Mouse (Mus musculus) MEL (cell line): ENCODE data around the gene Tnfsf14. TPM values are rescaled to one million over a fixed set of nuclear protein-coding genes. Genes with fewer than 3 reads are reported as not detected.

ENCODE experiments used
- DNase-seq: peaks from one replicate; pipeline ENCODE4 v3.0.0; 2011; ENCODE audit warnings: low read depth, low spot score
- H3K27ac ChIP-seq: 2 replicates; pipeline ENCODE4 v1.5.1; 2012; ENCODE audit warnings: low read depth, mild to moderate bottlenecking, control low read depth, low read length, moderate library complexity; ENCODE audit not compliant: control insufficient read depth
- H3K27me3 ChIP-seq, 2 experiments: fragments of 150-350 bp in 1 of 2; sonication (generic) in 1 of 2; 2 replicates each; pipeline ENCODE4 v1.6.1; 2012; ENCODE audit warnings: low read length in 2 of 2, mild to moderate bottlenecking in 2 of 2, improper control_type of control experiment in 1 of 2, moderate library complexity in 1 of 2; ENCODE audit not compliant: insufficient read depth in 2 of 2, control insufficient read depth in 1 of 2
- H3K36me3 ChIP-seq, 2 experiments: 2 replicates each; pipeline ENCODE4 v1.6.1; 2012 to 2014; ENCODE audit warnings: low read length in 2 of 2, improper control_type of control experiment in 1 of 2, inconsistent platforms in 1 of 2, mild to moderate bottlenecking in 1 of 2; ENCODE audit not compliant: insufficient read depth in 2 of 2, control insufficient read depth in 1 of 2
- H3K4me1 ChIP-seq, 2 experiments: fragments of 150-350 bp in 1 of 2; sonication (generic) in 1 of 2; 2 replicates each; pipeline ENCODE4 v1.6.1; 2012; ENCODE audit warnings: low read length in 2 of 2, improper control_type of control experiment in 1 of 2, mild to moderate bottlenecking in 1 of 2; ENCODE audit not compliant: insufficient read depth in 2 of 2, control insufficient read depth in 1 of 2
- H3K4me3 ChIP-seq, 2 experiments: fragments of 150-350 bp in 1 of 2; sonication (generic) in 1 of 2; 2 replicates each; pipeline ENCODE4 v1.5.1; 2012; ENCODE audit warnings: low read depth in 2 of 2, low read length in 2 of 2, mild to moderate bottlenecking in 2 of 2, moderate library complexity in 2 of 2, control low read depth in 1 of 2, improper control_type of control experiment in 1 of 2; ENCODE audit not compliant: control insufficient read depth in 1 of 2, insufficient read depth in 1 of 2
- H3K79me2 ChIP-seq: 2 replicates; pipeline ENCODE4 v1.6.1; 2012; ENCODE audit warnings: mild to moderate bottlenecking, low read length, moderate library complexity; ENCODE audit not compliant: control insufficient read depth, poor library complexity, insufficient read depth
- H3K9ac ChIP-seq: 2 replicates; pipeline ENCODE4 v1.6.1; 2012; ENCODE audit warnings: low read depth, mild to moderate bottlenecking, control low read depth, low read length, moderate library complexity; ENCODE audit not compliant: control insufficient read depth, poor library complexity, severe bottlenecking
- H3K9me3 ChIP-seq: fragments of 150-350 bp; sonication (generic); replicated peaks from 2 replicates; pipeline ENCODE4 v1.6.1; 2012; ENCODE audit warnings: mild to moderate bottlenecking, low read length, improper control_type of control experiment, moderate library complexity; ENCODE audit not compliant: insufficient read depth
- BHLHE40 ChIP-seq: IDR thresholded peaks from 2 replicates; pipeline ENCODE4 v1.6.1; 2012; ENCODE audit warnings: low read depth, mild to moderate bottlenecking, inconsistent platforms, low read length, improper control_type of control experiment, borderline replicate concordance
- CHD1 ChIP-seq: IDR thresholded peaks from 2 replicates; pipeline ENCODE4 v1.6.1; 2012; ENCODE audit warnings: low read depth, mild to moderate bottlenecking, inconsistent platforms, low read length, improper control_type of control experiment
- CHD2 ChIP-seq: IDR thresholded peaks from 2 replicates; pipeline ENCODE4 v1.6.1; 2011; ENCODE audit warnings: low read length, improper control_type of control experiment
- CTCF ChIP-seq, 3 experiments: IDR thresholded peaks in 2 of 3; conservative IDR thresholded peaks in 1 of 3; 2 replicates each; pipeline ENCODE4 v1.5.1; 2011 to 2012; ENCODE audit warnings: low read length in 3 of 3, low read depth in 2 of 3, mild to moderate bottlenecking in 2 of 3, improper control_type of control experiment in 1 of 3, inconsistent platforms in 1 of 3, mixed read lengths in 1 of 3, moderate library complexity in 1 of 3; ENCODE audit not compliant: control insufficient read depth in 1 of 3, insufficient read depth in 1 of 3, poor library complexity in 1 of 3, severe bottlenecking in 1 of 3
- E2F4 ChIP-seq: IDR thresholded peaks from 2 replicates; pipeline ENCODE4 v1.6.1; 2011; ENCODE audit warnings: low read depth, low read length, improper control_type of control experiment, borderline replicate concordance
- ELF1 ChIP-seq: IDR thresholded peaks from 2 replicates; pipeline ENCODE4 v1.6.1; 2014; ENCODE audit warnings: low read depth, mild to moderate bottlenecking, inconsistent platforms, low read length, improper control_type of control experiment, moderate library complexity
- EP300 ChIP-seq, 2 experiments: IDR thresholded peaks; 2 replicates each; pipeline ENCODE4 v1.6.1; 2011; ENCODE audit warnings: improper control_type of control experiment in 2 of 2, low read length in 2 of 2, low read depth in 1 of 2, mild to moderate bottlenecking in 1 of 2
- ETS1 ChIP-seq: IDR thresholded peaks from 2 replicates; pipeline ENCODE4 v1.6.1; 2012; ENCODE audit warnings: low read depth, mild to moderate bottlenecking, inconsistent platforms, low read length, improper control_type of control experiment, moderate library complexity
- GABPA ChIP-seq: IDR thresholded peaks from 2 replicates; pipeline ENCODE4 v1.6.1; 2012; ENCODE audit warnings: low read depth, mild to moderate bottlenecking, inconsistent platforms, low read length, improper control_type of control experiment, moderate library complexity
- GATA1 ChIP-seq: IDR thresholded peaks from 2 replicates; pipeline ENCODE4 v1.6.1; 2011; ENCODE audit warnings: low read depth, low read length, improper control_type of control experiment
- JUND ChIP-seq: IDR thresholded peaks from 2 replicates; pipeline ENCODE4 v1.6.1; 2011; ENCODE audit warnings: low read depth, mild to moderate bottlenecking, improper control_type of control experiment, low read length
- KAT2A ChIP-seq: conservative IDR thresholded peaks from 2 replicates; pipeline ENCODE4 v1.6.1; 2012; ENCODE audit warnings: low read depth, low read length, improper control_type of control experiment, inconsistent platforms
- MAFK ChIP-seq: IDR thresholded peaks from 2 replicates; pipeline ENCODE4 v1.6.1; 2011; ENCODE audit warnings: low read depth, mild to moderate bottlenecking, low read length, improper control_type of control experiment, borderline replicate concordance
- MAX ChIP-seq: IDR thresholded peaks from 2 replicates; pipeline ENCODE4 v1.6.1; 2011; ENCODE audit warnings: low read length, improper control_type of control experiment
- MEF2A ChIP-seq: IDR thresholded peaks from 2 replicates; pipeline ENCODE4 v1.6.1; 2014; ENCODE audit warnings: low read depth, mild to moderate bottlenecking, inconsistent platforms, low read length, improper control_type of control experiment; ENCODE audit not compliant: poor library complexity, insufficient replicate concordance, severe bottlenecking; ENCODE audit errors: extremely low read depth
- MXI1 ChIP-seq: IDR thresholded peaks from 2 replicates; pipeline ENCODE4 v1.6.1; 2011; ENCODE audit warnings: mild to moderate bottlenecking, low read depth, low read length, improper control_type of control experiment
- MYB ChIP-seq: IDR thresholded peaks from 2 replicates; pipeline ENCODE4 v1.6.1; 2011; ENCODE audit warnings: mild to moderate bottlenecking, low read depth, low read length, improper control_type of control experiment
- MYC ChIP-seq: IDR thresholded peaks from 2 replicates; pipeline ENCODE4 v1.6.1; 2011; ENCODE audit warnings: low read depth, mild to moderate bottlenecking, low read length, improper control_type of control experiment, moderate library complexity
- NELFE ChIP-seq: IDR thresholded peaks from 2 replicates; pipeline ENCODE4 v1.6.1; 2011; ENCODE audit warnings: low read depth, low read length, improper control_type of control experiment
- NRF1 ChIP-seq: IDR thresholded peaks from 2 replicates; pipeline ENCODE4 v1.6.1; 2014; ENCODE audit warnings: low read depth, mild to moderate bottlenecking, inconsistent platforms, low read length, improper control_type of control experiment, moderate library complexity; ENCODE audit not compliant: poor library complexity, insufficient read depth, severe bottlenecking
- POLR2A ChIP-seq, 2 experiments: IDR thresholded peaks; 2 replicates each; pipeline ENCODE4 v1.6.1; 2011 to 2012; ENCODE audit warnings: low read length in 2 of 2, mild to moderate bottlenecking in 2 of 2, control low read depth in 1 of 2, improper control_type of control experiment in 1 of 2, low read depth in 1 of 2, moderate library complexity in 1 of 2; ENCODE audit not compliant: control insufficient read depth in 1 of 2, insufficient read depth in 1 of 2, poor library complexity in 1 of 2
- POLR2AphosphoS5 ChIP-seq: IDR thresholded peaks from 2 replicates; pipeline ENCODE4 v1.6.1; 2012; ENCODE audit warnings: low read depth, borderline replicate concordance, mild to moderate bottlenecking, inconsistent platforms, low read length, moderate library complexity, mixed read lengths
- RCOR1 ChIP-seq: IDR thresholded peaks from 2 replicates; pipeline ENCODE4 v1.6.1; 2012; ENCODE audit warnings: low read depth, mild to moderate bottlenecking, inconsistent platforms, low read length, improper control_type of control experiment
- SIN3A ChIP-seq: IDR thresholded peaks from 2 replicates; pipeline ENCODE4 v1.6.1; 2012; ENCODE audit warnings: low read length, improper control_type of control experiment, inconsistent platforms
- SMC3 ChIP-seq: IDR thresholded peaks from 2 replicates; pipeline ENCODE4 v1.6.1; 2011; ENCODE audit warnings: low read depth, low read length, improper control_type of control experiment
- TAL1 ChIP-seq: IDR thresholded peaks from 2 replicates; pipeline ENCODE4 v1.6.1; 2012; ENCODE audit warnings: mild to moderate bottlenecking, inconsistent platforms, low read length, moderate library complexity, mixed read lengths
- TBP ChIP-seq: IDR thresholded peaks from 2 replicates; pipeline ENCODE4 v1.8.0; 2011; ENCODE audit warnings: low read depth, low read length, improper control_type of control experiment
- TCF12 ChIP-seq: IDR thresholded peaks from 2 replicates; pipeline ENCODE4 v1.6.1; 2014; ENCODE audit warnings: low read depth, mild to moderate bottlenecking, inconsistent platforms, low read length, improper control_type of control experiment, moderate library complexity
- UBTF ChIP-seq: IDR thresholded peaks from 2 replicates; pipeline ENCODE4 v1.6.1; 2012; ENCODE audit warnings: low read depth, mild to moderate bottlenecking, inconsistent platforms, low read length, improper control_type of control experiment, moderate library complexity, borderline replicate concordance; ENCODE audit not compliant: insufficient read depth
- USF1 ChIP-seq: IDR thresholded peaks from 2 replicates; pipeline ENCODE4 v1.6.1; 2014; ENCODE audit warnings: low read depth, mild to moderate bottlenecking, inconsistent platforms, low read length, improper control_type of control experiment, moderate library complexity
- USF2 ChIP-seq, 2 experiments: IDR thresholded peaks; 2 replicates each; pipeline ENCODE4 v1.6.1; 2011 to 2012; ENCODE audit warnings: improper control_type of control experiment in 2 of 2, low read length in 2 of 2, borderline replicate concordance in 1 of 2, inconsistent platforms in 1 of 2, low read depth in 1 of 2, mild to moderate bottlenecking in 1 of 2; ENCODE audit not compliant: insufficient read depth in 1 of 2
- ZC3H11A ChIP-seq: IDR thresholded peaks from 2 replicates; pipeline ENCODE4 v1.6.1; 2012; ENCODE audit warnings: low read depth, mild to moderate bottlenecking, inconsistent platforms, low read length, improper control_type of control experiment
- ZKSCAN1 ChIP-seq: IDR thresholded peaks from 2 replicates; pipeline ENCODE4 v1.6.1; 2012; ENCODE audit warnings: low read depth, mild to moderate bottlenecking, inconsistent platforms, low read length, improper control_type of control experiment, moderate library complexity
- ZNF384 ChIP-seq: IDR thresholded peaks from 2 replicates; pipeline ENCODE4 v1.6.1; 2012; ENCODE audit warnings: low read depth, mild to moderate bottlenecking, inconsistent platforms, low read length, improper control_type of control experiment
- polyA plus RNA-seq, 2 experiments: library from polyadenylated mRNA; stranded (reverse) in 1 of 2; unstranded in 1 of 2; fragments of >175 nt in 1 of 2; fragments of >200 nt in 1 of 2; gene quantifications; 2 replicates each; pipeline versions ENCODE4 v1.2.1 to v1.2.4; 2012; ENCODE audit warnings: low replicate concordance in 2 of 2, low read depth in 1 of 2; ENCODE audit not compliant: insufficient read length in 2 of 2, insufficient read depth in 1 of 2, missing spikeins in 1 of 2
- total RNA-seq: library from RNA; depleted of rRNA; stranded (reverse); fragments of 300-350 nt; gene quantifications from 2 replicates; pipeline ENCODE4 v1.2.3, GENCODE M21; 2012

Tnfsf14 gene
- total and polyA plus RNA-seq, 3 experiments = not detected

- Histone ChIP-seq H3K4me3 (no peak overlapping the region), H3K9ac (no peak overlapping the region), H3K79me2 (no peaks in the 10 kb centered on the region), H3K27ac (peak overlapping the region; percentile 41), H3K9me3 (no peaks in the 10 kb centered on the region), H3K27me3 (no peaks in the 10 kb centered on the region), H3K4me1 (peaks cover 2 to 8% of the 10 kb centered on the region in 2 experiments), H3K36me3 (peaks cover 0 to 11% of the 10 kb centered on the region in 2 experiments; a peak in 2 of 4 replicates)
- DNase-seq = peak; percentile 68
- TF ChIP-seq MYC (no peak), POLR2AphosphoS5 (no peak), MEF2A (no peak), ZKSCAN1 (no peak), TCF12 (peak; percentile 82), E2F4 (no peak), ETS1 (peak; percentile 68), SIN3A (peak; percentile 2; the same call in 1 of the 2 replicates), SMC3 (no peak), CHD1 (no peak), KAT2A (no peak), NRF1 (no peak), CTCF (IDR thresholded peaks at IDR 0.05 in 2 of 3, conservative IDR thresholded peaks at IDR 0.05 in 1 of 3; ENCODE audit: control insufficient read depth in 1 of 3, insufficient read depth in 1 of 3, low read depth in 2 of 3, low read length in 3 of 3, poor library complexity in 1 of 3, severe bottlenecking in 1 of 3) (no peak), BHLHE40 (peak; percentile 74), USF2 (IDR thresholded peaks at IDR 0.05; ENCODE audit: borderline replicate concordance in 1 of 2, insufficient read depth in 1 of 2, low read depth in 1 of 2, low read length in 2 of 2) (0 out of 4 replicates have a peak, but pooled peaks of 1 of the 2 experiments have one; percentile 35), GATA1 (peak; percentile 87), JUND (no peak), CHD2 (no peak), GABPA (no peak), POLR2A (IDR thresholded peaks at IDR 0.05; ENCODE audit: control insufficient read depth in 1 of 2, insufficient read depth in 1 of 2, low read depth in 1 of 2, low read length in 2 of 2, poor library complexity in 1 of 2) (no peak), UBTF (no peak), ZC3H11A (no peak), TBP (no peak), MAFK (no peak), USF1 (peak; percentile 89), RCOR1 (0 out of 2 replicates have a peak, but pooled peaks have one; percentile 43), MYB (no peak), EP300 (IDR thresholded peaks at IDR 0.05; ENCODE audit: low read depth in 1 of 2, low read length in 2 of 2) (peak; percentile 83 to 87), ZNF384 (no peak), MAX (no peak; the same call in 1 of the 2 replicates), MXI1 (no peak; the same call in 1 of the 2 replicates), TAL1 (peak; percentile 85), NELFE (no peak), ELF1 (no peak)
Observed at GRCm38 (mm10) chr17:57170616-57171260, 23.2 kb downstream of the Tnfsf14 start.
